Mouse (Mus musculus) cerebellum, adult 2 months (tissue): ENCODE results near the gene Rho.

ENCODE experiments used
- CTCF ChIP-seq: fragments of 200-500 bp; IDR thresholded peaks from 2 replicates; pipeline ENCODE4 v1.5.1; 2011; ENCODE audit warnings: low read depth, mild to moderate bottlenecking, control low read depth, low read length, moderate library complexity, borderline replicate concordance; ENCODE audit not compliant: insufficient read depth
- POLR2A ChIP-seq: fragments of 200-500 bp; IDR thresholded peaks from 2 replicates; pipeline ENCODE4 v1.6.1; 2011; ENCODE audit warnings: low read length, control low read depth, borderline replicate concordance; ENCODE audit not compliant: insufficient read depth

- TF ChIP-seq CTCF (no peak), POLR2A (no peak)
Measured at GRCm38 (mm10) chr6:115966227-115966966, 34.8 kb downstream of the Rho start.
